Mouse (Mus musculus) MEL (cell line): ENCODE data around the gene Kifc1. TPM values are rescaled to one million over a fixed set of nuclear protein-coding genes. Genes with fewer than 3 reads are reported as not detected.
A peak's percentile ranks its signal among the peaks of the same experiment; 100 is the strongest.

Experiments
- DNase-seq: peaks from one replicate; pipeline ENCODE4 v3.0.0; 2011; ENCODE audit warnings: low read depth, low spot score
- H3K27ac ChIP-seq: 2 replicates; pipeline ENCODE4 v1.5.1; 2012; ENCODE audit warnings: low read depth, mild to moderate bottlenecking, control low read depth, low read length, moderate library complexity; ENCODE audit not compliant: control insufficient read depth
- H3K27me3 ChIP-seq, 2 experiments: fragments of 150-350 bp in 1 of 2; sonication (generic) in 1 of 2; 2 replicates each; pipeline ENCODE4 v1.6.1; 2012; ENCODE audit warnings: low read length in 2 of 2, mild to moderate bottlenecking in 2 of 2, improper control_type of control experiment in 1 of 2, moderate library complexity in 1 of 2; ENCODE audit not compliant: insufficient read depth in 2 of 2, control insufficient read depth in 1 of 2
- H3K36me3 ChIP-seq, 2 experiments: 2 replicates each; pipeline ENCODE4 v1.6.1; 2012 to 2014; ENCODE audit warnings: low read length in 2 of 2, improper control_type of control experiment in 1 of 2, inconsistent platforms in 1 of 2, mild to moderate bottlenecking in 1 of 2; ENCODE audit not compliant: insufficient read depth in 2 of 2, control insufficient read depth in 1 of 2
- H3K4me1 ChIP-seq, 2 experiments: fragments of 150-350 bp in 1 of 2; sonication (generic) in 1 of 2; 2 replicates each; pipeline ENCODE4 v1.6.1; 2012; ENCODE audit warnings: low read length in 2 of 2, improper control_type of control experiment in 1 of 2, mild to moderate bottlenecking in 1 of 2; ENCODE audit not compliant: insufficient read depth in 2 of 2, control insufficient read depth in 1 of 2
- H3K4me3 ChIP-seq, 2 experiments: fragments of 150-350 bp in 1 of 2; sonication (generic) in 1 of 2; 2 replicates each; pipeline ENCODE4 v1.5.1; 2012; ENCODE audit warnings: low read depth in 2 of 2, low read length in 2 of 2, mild to moderate bottlenecking in 2 of 2, moderate library complexity in 2 of 2, control low read depth in 1 of 2, improper control_type of control experiment in 1 of 2; ENCODE audit not compliant: control insufficient read depth in 1 of 2, insufficient read depth in 1 of 2
- H3K79me2 ChIP-seq: 2 replicates; pipeline ENCODE4 v1.6.1; 2012; ENCODE audit warnings: mild to moderate bottlenecking, low read length, moderate library complexity; ENCODE audit not compliant: control insufficient read depth, poor library complexity, insufficient read depth
- H3K9ac ChIP-seq: 2 replicates; pipeline ENCODE4 v1.6.1; 2012; ENCODE audit warnings: low read depth, mild to moderate bottlenecking, control low read depth, low read length, moderate library complexity; ENCODE audit not compliant: control insufficient read depth, poor library complexity, severe bottlenecking
- H3K9me3 ChIP-seq: fragments of 150-350 bp; sonication (generic); replicated peaks from 2 replicates; pipeline ENCODE4 v1.6.1; 2012; ENCODE audit warnings: mild to moderate bottlenecking, low read length, improper control_type of control experiment, moderate library complexity; ENCODE audit not compliant: insufficient read depth
- BHLHE40 ChIP-seq: IDR thresholded peaks from 2 replicates; pipeline ENCODE4 v1.6.1; 2012; ENCODE audit warnings: low read depth, mild to moderate bottlenecking, inconsistent platforms, low read length, improper control_type of control experiment, borderline replicate concordance
- CHD1 ChIP-seq: IDR thresholded peaks from 2 replicates; pipeline ENCODE4 v1.6.1; 2012; ENCODE audit warnings: low read depth, mild to moderate bottlenecking, inconsistent platforms, low read length, improper control_type of control experiment
- CHD2 ChIP-seq: IDR thresholded peaks from 2 replicates; pipeline ENCODE4 v1.6.1; 2011; ENCODE audit warnings: low read length, improper control_type of control experiment
- CTCF ChIP-seq, 3 experiments: IDR thresholded peaks in 2 of 3; conservative IDR thresholded peaks in 1 of 3; 2 replicates each; pipeline ENCODE4 v1.5.1; 2011 to 2012; ENCODE audit warnings: low read length in 3 of 3, low read depth in 2 of 3, mild to moderate bottlenecking in 2 of 3, improper control_type of control experiment in 1 of 3, inconsistent platforms in 1 of 3, mixed read lengths in 1 of 3, moderate library complexity in 1 of 3; ENCODE audit not compliant: control insufficient read depth in 1 of 3, insufficient read depth in 1 of 3, poor library complexity in 1 of 3, severe bottlenecking in 1 of 3
- E2F4 ChIP-seq: IDR thresholded peaks from 2 replicates; pipeline ENCODE4 v1.6.1; 2011; ENCODE audit warnings: low read depth, low read length, improper control_type of control experiment, borderline replicate concordance
- ELF1 ChIP-seq: IDR thresholded peaks from 2 replicates; pipeline ENCODE4 v1.6.1; 2014; ENCODE audit warnings: low read depth, mild to moderate bottlenecking, inconsistent platforms, low read length, improper control_type of control experiment, moderate library complexity
- ETS1 ChIP-seq: IDR thresholded peaks from 2 replicates; pipeline ENCODE4 v1.6.1; 2012; ENCODE audit warnings: low read depth, mild to moderate bottlenecking, inconsistent platforms, low read length, improper control_type of control experiment, moderate library complexity
- GABPA ChIP-seq: IDR thresholded peaks from 2 replicates; pipeline ENCODE4 v1.6.1; 2012; ENCODE audit warnings: low read depth, mild to moderate bottlenecking, inconsistent platforms, low read length, improper control_type of control experiment, moderate library complexity
- GATA1 ChIP-seq: IDR thresholded peaks from 2 replicates; pipeline ENCODE4 v1.6.1; 2011; ENCODE audit warnings: low read depth, low read length, improper control_type of control experiment
- JUND ChIP-seq: IDR thresholded peaks from 2 replicates; pipeline ENCODE4 v1.6.1; 2011; ENCODE audit warnings: low read depth, mild to moderate bottlenecking, improper control_type of control experiment, low read length
- MAZ ChIP-seq: IDR thresholded peaks from 2 replicates; pipeline ENCODE4 v1.6.1; 2012; ENCODE audit warnings: low read depth, mild to moderate bottlenecking, inconsistent platforms, low read length, improper control_type of control experiment
- MXI1 ChIP-seq: IDR thresholded peaks from 2 replicates; pipeline ENCODE4 v1.6.1; 2011; ENCODE audit warnings: mild to moderate bottlenecking, low read depth, low read length, improper control_type of control experiment
- MYC ChIP-seq: IDR thresholded peaks from 2 replicates; pipeline ENCODE4 v1.6.1; 2011; ENCODE audit warnings: low read depth, mild to moderate bottlenecking, low read length, improper control_type of control experiment, moderate library complexity
- NRF1 ChIP-seq: IDR thresholded peaks from 2 replicates; pipeline ENCODE4 v1.6.1; 2014; ENCODE audit warnings: low read depth, mild to moderate bottlenecking, inconsistent platforms, low read length, improper control_type of control experiment, moderate library complexity; ENCODE audit not compliant: poor library complexity, insufficient read depth, severe bottlenecking
- POLR2AphosphoS2 ChIP-seq: IDR thresholded peaks from 2 replicates; pipeline ENCODE4 v1.6.1; 2011; ENCODE audit warnings: low read length, improper control_type of control experiment
- POLR2AphosphoS5 ChIP-seq: IDR thresholded peaks from 2 replicates; pipeline ENCODE4 v1.6.1; 2012; ENCODE audit warnings: low read depth, borderline replicate concordance, mild to moderate bottlenecking, inconsistent platforms, low read length, moderate library complexity, mixed read lengths
- SMC3 ChIP-seq: IDR thresholded peaks from 2 replicates; pipeline ENCODE4 v1.6.1; 2011; ENCODE audit warnings: low read depth, low read length, improper control_type of control experiment
- TCF12 ChIP-seq: IDR thresholded peaks from 2 replicates; pipeline ENCODE4 v1.6.1; 2014; ENCODE audit warnings: low read depth, mild to moderate bottlenecking, inconsistent platforms, low read length, improper control_type of control experiment, moderate library complexity
- USF2 ChIP-seq, 2 experiments: IDR thresholded peaks; 2 replicates each; pipeline ENCODE4 v1.6.1; 2011 to 2012; ENCODE audit warnings: improper control_type of control experiment in 2 of 2, low read length in 2 of 2, borderline replicate concordance in 1 of 2, inconsistent platforms in 1 of 2, low read depth in 1 of 2, mild to moderate bottlenecking in 1 of 2; ENCODE audit not compliant: insufficient read depth in 1 of 2
- ZKSCAN1 ChIP-seq: IDR thresholded peaks from 2 replicates; pipeline ENCODE4 v1.6.1; 2012; ENCODE audit warnings: low read depth, mild to moderate bottlenecking, inconsistent platforms, low read length, improper control_type of control experiment, moderate library complexity
- polyA plus RNA-seq, 2 experiments: library from polyadenylated mRNA; stranded (reverse) in 1 of 2; unstranded in 1 of 2; fragments of >175 nt in 1 of 2; fragments of >200 nt in 1 of 2; gene quantifications; 2 replicates each; pipeline versions ENCODE4 v1.2.1 to v1.2.4; 2012; ENCODE audit warnings: low replicate concordance in 2 of 2, low read depth in 1 of 2; ENCODE audit not compliant: insufficient read length in 2 of 2, insufficient read depth in 1 of 2, missing spikeins in 1 of 2
- total RNA-seq: library from RNA; depleted of rRNA; stranded (reverse); fragments of 300-350 nt; gene quantifications from 2 replicates; pipeline ENCODE4 v1.2.3, GENCODE M21; 2012

Gene Kifc1
- total and polyA plus RNA-seq, 3 experiments = 17.1 to 53.5 TPM; not detected in 1

GRCm38 (mm10) chr17:33924577-33925283 lies 34.3 kb upstream of the Kifc1 start (continued):
- TF ChIP-seq MXI1 = peak; percentile 44; the same call in 1 of the 2 replicates

- no peak for TF ChIP-seq POLR2AphosphoS2
- no peak for TF ChIP-seq E2F4
- TF ChIP-seq USF2 (IDR thresholded peaks at IDR 0.05; ENCODE audit: borderline replicate concordance in 1 of 2, insufficient read depth in 1 of 2, low read depth in 1 of 2, low read length in 2 of 2) = no peak
- no peak for TF ChIP-seq ELF1
- TF ChIP-seq MYC = no peak
- no peak for TF ChIP-seq ZKSCAN1
- no peak for TF ChIP-seq NRF1
- no peak for TF ChIP-seq BHLHE40
- TF ChIP-seq POLR2AphosphoS5 = no peak
- no peak for TF ChIP-seq SMC3
- no peak for TF ChIP-seq CHD2
- no peak for TF ChIP-seq CHD1
- TF ChIP-seq GATA1 = no peak
- no peak for TF ChIP-seq CTCF (IDR thresholded peaks at IDR 0.05 in 2 of 3, conservative IDR thresholded peaks at IDR 0.05 in 1 of 3; ENCODE audit: control insufficient read depth in 1 of 3, insufficient read depth in 1 of 3, low read depth in 2 of 3, low read length in 3 of 3, poor library complexity in 1 of 3, severe bottlenecking in 1 of 3)
- no peak for TF ChIP-seq ETS1
- TF ChIP-seq MAZ = no peak
- no peak for TF ChIP-seq JUND
- TF ChIP-seq GABPA = no peak
- no peak for TF ChIP-seq TCF12
- Histone ChIP-seq H3K4me3 (no peak overlapping the region), H3K4me1 (peaks cover 2 to 27% of the 10 kb centered on the region in 2 experiments), H3K9ac (no peak overlapping the region), H3K27ac (no peak overlapping the region), H3K36me3 (peaks cover 0 to 8% of the 10 kb centered on the region in 2 experiments; a peak in 2 of 4 replicates), H3K27me3 (no peaks in the 10 kb centered on the region), H3K79me2 (peaks cover 7% of the 10 kb centered on the region), H3K9me3 (no peaks in the 10 kb centered on the region)
- DNase-seq = no peak
These were observed 30.9 kb upstream of the Kifc1 start for GRCm38 (mm10) chr17:33921361-33921760.
